Mouse (Mus musculus): ENCODE measurements around the gene Rbm45. TPM values are rescaled to one million over a fixed set of nuclear protein-coding genes. Genes with fewer than 3 reads are reported as not detected.

The Rbm45 gene
- polyA plus RNA-seq (2012; rRNA removed): 23.1 and 26.0 TPM in 2 replicates

- no peaks in the 10 kb centered on the region for H3K4me1 ChIP-seq (ENCODE audit: control insufficient read depth, insufficient read depth, low read length)
- DNase-seq: peak; percentile 87 to 92
- H3K27ac ChIP-seq (ENCODE audit: insufficient read depth, low read length): 0 out of 2 replicates have a peak within 1 kb of the TSS, but pooled peaks have one; percentile 27
- TF ChIP-seq POLR2A (IDR thresholded peaks at IDR 0.05; ENCODE audit: borderline replicate concordance, insufficient read depth, low read length) (peak; percentile 42; the same call in 1 of the 2 replicates), CTCF (IDR thresholded peaks at IDR 0.05; ENCODE audit: borderline replicate concordance, insufficient read depth, low read depth, low read length) (peak; percentile 73)
- H3K27me3 ChIP-seq (ENCODE audit: control insufficient read depth, insufficient read depth, low read length): no peaks in the 10 kb centered on the region
- WGBS: under 1% methylated on average over 61 of the region's 61 CpGs
- peak within 1 kb of the TSS; percentile 81 for H3K4me3 ChIP-seq (replicated peaks; ENCODE audit: insufficient read depth, low read depth, low read length)
Measured at GRCm38 (mm10) chr2:76369821-76370655, at the start of gene Rbm45. Rbm45 (plus strand) TSS chr2:76369984.

GRCm38 (mm10) chr2:76320336-76320735 lies 49.4 kb upstream of the Rbm45 start:
- WGBS: 94% methylated on average over 6 of the region's 6 CpGs

GRCm38 (mm10) chr2:76323185-76323875 lies 46.5 kb upstream of the Rbm45 start:
- Histone ChIP-seq H3K27me3 (ENCODE audit: control insufficient read depth, insufficient read depth, low read length) (no peaks in the 10 kb centered on the region), H3K27ac (ENCODE audit: insufficient read depth, low read length) (no peak overlapping the region), H3K4me1 (ENCODE audit: control insufficient read depth, insufficient read depth, low read length) (no peaks in the 10 kb centered on the region), H3K4me3 (replicated peaks; ENCODE audit: insufficient read depth, low read depth, low read length) (no peak overlapping the region)
- no peak for TF ChIP-seq POLR2A (IDR thresholded peaks at IDR 0.05; ENCODE audit: borderline replicate concordance, insufficient read depth, low read length)
- TF ChIP-seq CTCF (IDR thresholded peaks at IDR 0.05; ENCODE audit: borderline replicate concordance, insufficient read depth, low read depth, low read length): no peak
- WGBS: 69% methylated on average over 21 of the region's 21 CpGs
- DNase-seq: no peak

More at GRCm38 (mm10) chr2:76320336-76320735, 49.4 kb upstream of the Rbm45 start:
- DNase-seq: no peak
- no peak overlapping the region for H3K27ac ChIP-seq (ENCODE audit: insufficient read depth, low read length)
- no peaks in the 10 kb centered on the region for H3K4me1 ChIP-seq (ENCODE audit: control insufficient read depth, insufficient read depth, low read length)
- H3K27me3 ChIP-seq (ENCODE audit: control insufficient read depth, insufficient read depth, low read length): no peaks in the 10 kb centered on the region
- H3K4me3 ChIP-seq (replicated peaks; ENCODE audit: insufficient read depth, low read depth, low read length): no peak overlapping the region
- TF ChIP-seq POLR2A (IDR thresholded peaks at IDR 0.05; ENCODE audit: borderline replicate concordance, insufficient read depth, low read length) (no peak), CTCF (IDR thresholded peaks at IDR 0.05; ENCODE audit: borderline replicate concordance, insufficient read depth, low read depth, low read length) (no peak)

DNA sequence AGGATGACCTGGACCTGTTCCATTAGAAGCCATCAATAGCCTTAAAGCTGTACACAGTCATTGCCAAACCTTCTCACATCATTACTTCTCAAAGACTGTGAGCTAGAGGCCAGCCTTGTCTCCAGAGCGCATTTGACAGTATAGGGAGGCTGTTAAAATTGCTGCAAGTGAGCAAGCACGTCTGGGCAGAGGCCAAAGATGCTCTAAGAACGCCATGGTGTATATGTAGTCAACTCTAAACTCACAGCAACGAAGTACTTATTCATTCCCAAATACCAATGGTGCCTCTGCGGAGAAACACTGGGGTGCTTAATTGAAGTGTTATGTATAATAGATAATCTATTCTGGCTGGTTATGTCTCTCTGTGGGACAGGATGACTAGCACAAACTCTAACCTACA lies 45.3 kb upstream of the Rbm45 start:
- DNase-seq: no peak
- WGBS: 87% methylated on average over 5 of the region's 5 CpGs
- H3K27ac ChIP-seq (ENCODE audit: insufficient read depth, low read length): no peak overlapping the region
- TF ChIP-seq POLR2A (IDR thresholded peaks at IDR 0.05; ENCODE audit: borderline replicate concordance, insufficient read depth, low read length): no peak
- TF ChIP-seq CTCF (IDR thresholded peaks at IDR 0.05; ENCODE audit: borderline replicate concordance, insufficient read depth, low read depth, low read length): no peak
- H3K4me1 ChIP-seq (ENCODE audit: control insufficient read depth, insufficient read depth, low read length): no peaks in the 10 kb centered on the region
- no peak overlapping the region for H3K4me3 ChIP-seq (replicated peaks; ENCODE audit: insufficient read depth, low read depth, low read length)
- no peaks in the 10 kb centered on the region for H3K27me3 ChIP-seq (ENCODE audit: control insufficient read depth, insufficient read depth, low read length)

GRCm38 (mm10) chr2:76326161-76326560 lies 43.6 kb upstream of the Rbm45 start:
- Histone ChIP-seq H3K27ac (ENCODE audit: insufficient read depth, low read length) (no peak overlapping the region), H3K4me3 (replicated peaks; ENCODE audit: insufficient read depth, low read depth, low read length) (no peak overlapping the region), H3K4me1 (ENCODE audit: control insufficient read depth, insufficient read depth, low read length) (no peaks in the 10 kb centered on the region), H3K27me3 (ENCODE audit: control insufficient read depth, insufficient read depth, low read length) (no peaks in the 10 kb centered on the region)
- WGBS: 85% methylated on average over 3 of the region's 3 CpGs
- DNase-seq: no peak
- TF ChIP-seq CTCF (IDR thresholded peaks at IDR 0.05; ENCODE audit: borderline replicate concordance, insufficient read depth, low read depth, low read length) (no peak), POLR2A (IDR thresholded peaks at IDR 0.05; ENCODE audit: borderline replicate concordance, insufficient read depth, low read length) (no peak)

DNA sequence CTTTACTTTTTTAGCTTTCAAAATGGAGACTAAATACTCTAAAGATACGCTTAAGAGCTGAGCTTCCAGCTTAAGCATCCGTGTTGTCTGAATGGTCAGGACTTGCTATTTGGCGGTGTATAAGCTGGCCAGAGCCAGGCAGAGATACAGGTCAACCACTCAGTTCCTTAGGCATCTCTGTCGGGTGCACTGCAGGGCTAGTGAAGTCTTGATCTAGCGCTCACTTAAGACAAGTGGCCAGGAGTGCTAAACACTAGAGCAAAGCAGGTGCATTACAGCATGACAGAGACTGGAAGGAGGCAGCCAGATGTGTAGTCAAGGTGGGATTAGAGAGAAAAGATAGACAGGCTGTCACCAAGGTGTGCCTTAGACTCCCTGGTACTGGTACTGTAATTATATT lies 39.7 kb upstream of the Rbm45 start:
- Histone ChIP-seq H3K4me1 (ENCODE audit: control insufficient read depth, insufficient read depth, low read length) (no peaks in the 10 kb centered on the region), H3K4me3 (replicated peaks; ENCODE audit: insufficient read depth, low read depth, low read length) (no peak overlapping the region), H3K27ac (ENCODE audit: insufficient read depth, low read length) (no peak overlapping the region), H3K27me3 (ENCODE audit: control insufficient read depth, insufficient read depth, low read length) (no peaks in the 10 kb centered on the region)
- TF ChIP-seq POLR2A (IDR thresholded peaks at IDR 0.05; ENCODE audit: borderline replicate concordance, insufficient read depth, low read length): no peak
- TF ChIP-seq CTCF (IDR thresholded peaks at IDR 0.05; ENCODE audit: borderline replicate concordance, insufficient read depth, low read depth, low read length): no peak
- WGBS: 92% methylated on average over 5 of the region's 5 CpGs
- no peak for DNase-seq

DNA sequence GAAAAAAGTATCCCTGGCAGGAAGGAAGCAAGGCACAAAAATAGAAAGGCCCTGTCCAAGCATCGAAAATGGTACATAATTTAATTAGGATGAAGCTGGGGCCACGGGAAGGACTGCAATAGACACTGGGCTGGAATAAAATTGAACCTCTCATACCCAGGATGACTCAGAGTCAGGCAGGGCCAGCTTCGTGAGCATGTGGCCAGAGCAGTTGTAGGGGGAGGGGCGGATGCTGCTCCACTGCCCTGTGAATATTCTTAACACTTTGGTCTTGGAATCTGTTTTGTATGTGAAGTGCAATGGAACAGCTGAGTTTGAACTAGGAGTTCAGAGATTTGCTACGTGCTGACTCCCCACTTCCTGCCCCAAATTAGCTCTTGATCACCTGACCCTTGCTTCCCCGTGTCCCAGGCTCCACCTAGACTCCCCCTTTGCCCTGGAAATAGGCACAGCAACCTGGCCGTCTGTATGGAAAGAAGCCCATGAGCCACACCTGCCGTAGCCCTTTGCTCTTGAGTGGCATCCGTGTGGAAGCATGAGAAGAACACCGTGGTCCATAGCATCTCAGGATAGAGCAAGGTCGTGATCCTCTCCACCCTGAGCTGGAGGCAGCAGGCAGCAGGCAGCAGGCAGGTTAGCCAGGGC lies 37.5 kb upstream of the Rbm45 start:
- 68% methylated on average over 11 of the region's 11 CpGs for WGBS
- H3K4me3 ChIP-seq (replicated peaks; ENCODE audit: insufficient read depth, low read depth, low read length): no peak overlapping the region
- no peaks in the 10 kb centered on the region for H3K4me1 ChIP-seq (ENCODE audit: control insufficient read depth, insufficient read depth, low read length)
- no peak for TF ChIP-seq CTCF (IDR thresholded peaks at IDR 0.05; ENCODE audit: borderline replicate concordance, insufficient read depth, low read depth, low read length)
- TF ChIP-seq POLR2A (IDR thresholded peaks at IDR 0.05; ENCODE audit: borderline replicate concordance, insufficient read depth, low read length): no peak
- H3K27ac ChIP-seq (ENCODE audit: insufficient read depth, low read length): no peak overlapping the region
- H3K27me3 ChIP-seq (ENCODE audit: control insufficient read depth, insufficient read depth, low read length): no peaks in the 10 kb centered on the region
- DNase-seq: no peak
